Mouse (Mus musculus) forebrain, postnatal 0 days (tissue): Measurements from ENCODE around the gene Smim15. TPM values are rescaled to one million over a fixed set of nuclear protein-coding genes. Genes with fewer than 3 reads are reported as not detected.

Source experiments
- ATAC-seq: fragments of 200-750 bp; cut with Nextera tagmentation; 2 replicates; pipeline ENCODE4 v1.8.0; 2017; ENCODE audit warnings: mild to moderate bottlenecking, moderate library complexity
- DNase-seq: peaks from one replicate; pipeline ENCODE4 v3.0.0-alpha.2; 2015
- H3K27ac ChIP-seq: fragments of 300-500 bp; sonication (generic); 2 replicates; pipeline ENCODE4 v1.5.1; 2014; ENCODE audit warnings: low read depth, mild to moderate bottlenecking, antibody characterized with exemption, low read length, moderate library complexity, mixed read lengths
- H3K27me3 ChIP-seq: fragments of 300-500 bp; sonication (generic); 2 replicates; pipeline ENCODE4 v1.6.1; 2014; ENCODE audit warnings: mild to moderate bottlenecking, low read length, mixed read lengths; ENCODE audit not compliant: insufficient read depth
- H3K36me3 ChIP-seq: fragments of 300-500 bp; sonication (generic); 2 replicates; pipeline ENCODE4 v1.6.1; 2014; ENCODE audit warnings: mild to moderate bottlenecking, moderate library complexity; ENCODE audit not compliant: insufficient read depth
- H3K4me1 ChIP-seq: fragments of 300-500 bp; sonication (generic); 2 replicates; pipeline ENCODE4 v1.6.1; 2014; ENCODE audit warnings: antibody characterized with exemption; ENCODE audit not compliant: insufficient read depth
- H3K4me2 ChIP-seq: fragments of 300-500 bp; sonication (generic); 2 replicates; pipeline ENCODE4 v1.6.1; 2014; ENCODE audit warnings: low read depth, mild to moderate bottlenecking, moderate library complexity
- H3K4me3 ChIP-seq: fragments of 300-500 bp; sonication (generic); 2 replicates; pipeline ENCODE4 v1.5.1; 2014; ENCODE audit warnings: low read depth, low read length, mixed read lengths
- H3K9ac ChIP-seq: fragments of 300-500 bp; sonication (generic); 2 replicates; pipeline ENCODE4 v1.6.1; 2014; ENCODE audit warnings: mild to moderate bottlenecking
- H3K9me3 ChIP-seq: fragments of 300-500 bp; sonication (generic); 2 replicates; pipeline ENCODE4 v1.6.1; 2016; ENCODE audit warnings: low read length
- CTCF ChIP-seq: sonication (generic); IDR thresholded peaks from 2 replicates; pipeline ENCODE4 v1.5.1; 2016; ENCODE audit warnings: antibody characterized with exemption, control low read depth, low read depth
- WGBS: fragments of 180-500 bp; shearing (Covaris S2); extraction: QIAGEN DNeasy Blood & Tissue Kit; methylation state at CpG from one replicate; pipeline ENCODE4 v1.1.7; 2014; 5-methylcytosine and 5-hydroxymethylcytosine counted together
- polyA plus RNA-seq: library from polyadenylated mRNA; unstranded; fragments of >200 nt; fragmentation: Nextera tagmentation; extraction: Ambion mirVana; gene quantifications from 2 replicates; pipeline ENCODE4 v1.2.1, GENCODE M21; 2015
- total RNA-seq: library from RNA; depleted of rRNA; stranded (reverse); fragments of >200 nt; gene quantifications from 2 replicates; pipeline ENCODE4 v1.2.3, GENCODE M21; 2014

Gene Smim15
- total and polyA plus RNA-seq, 2 experiments from 2014 or later = 34.0 to 40.3 TPM

GRCm38 (mm10) chr13:108077476-108077875 is 33.2 kb downstream of the Smim15 start:
- no peak overlapping the region for H3K4me2 ChIP-seq
- WGBS = 58% methylated on average over 6 of the region's 6 CpGs
- no peak for ATAC-seq
- H3K4me1 ChIP-seq = 0 out of 2 replicates have a peak, but pooled peaks cover 3% of the 10 kb centered on the region
- no peaks in the 10 kb centered on the region for H3K9me3 ChIP-seq
- H3K27me3 ChIP-seq = no peaks in the 10 kb centered on the region
- no peak for TF ChIP-seq CTCF
- DNase-seq = peak; percentile 24
- H3K4me3 ChIP-seq = no peak overlapping the region
- H3K27ac ChIP-seq = no peak overlapping the region
- no peak overlapping the region for H3K9ac ChIP-seq
- H3K36me3 ChIP-seq = no peaks in the 10 kb centered on the region

- DNase-seq (no peak), ATAC-seq (no peak)
- Histone ChIP-seq H3K36me3 (no peaks in the 10 kb centered on the region), H3K4me1 (0 out of 2 replicates have a peak, but pooled peaks cover 3% of the 10 kb centered on the region), H3K4me3 (no peak overlapping the region), H3K27ac (no peak overlapping the region), H3K9me3 (no peaks in the 10 kb centered on the region), H3K9ac (no peak overlapping the region), H3K27me3 (no peaks in the 10 kb centered on the region), H3K4me2 (no peak overlapping the region)
- 63% methylated on average over 4 of the region's 4 CpGs for WGBS
- TF ChIP-seq CTCF = no peak
Measured at GRCm38 (mm10) chr13:108077901-108078300, 33.7 kb downstream of the Smim15 start.

GRCm38 (mm10) chr13:108084086-108084485 is 39.8 kb downstream of the Smim15 start:
- DNase-seq (no peak), ATAC-seq (no peak)
- 84% methylated on average over 4 of the region's 4 CpGs for WGBS
- Histone ChIP-seq H3K36me3 (no peaks in the 10 kb centered on the region), H3K4me2 (no peak overlapping the region), H3K9ac (no peak overlapping the region), H3K4me1 (no peaks in the 10 kb centered on the region), H3K9me3 (no peaks in the 10 kb centered on the region), H3K27ac (no peak overlapping the region), H3K27me3 (no peaks in the 10 kb centered on the region), H3K4me3 (no peak overlapping the region)
- TF ChIP-seq CTCF = no peak

GRCm38 (mm10) chr13:108086036-108086435 is 41.8 kb downstream of the Smim15 start:
- H3K4me1 ChIP-seq = no peaks in the 10 kb centered on the region
- 76% methylated on average over 5 of the region's 5 CpGs for WGBS

GRCm38 (mm10) chr13:108086724-108087123 is 42.5 kb downstream of the Smim15 start:
- Histone ChIP-seq H3K4me2 (no peak overlapping the region), H3K4me1 (no peaks in the 10 kb centered on the region), H3K27me3 (no peaks in the 10 kb centered on the region), H3K27ac (no peak overlapping the region), H3K9me3 (no peaks in the 10 kb centered on the region), H3K4me3 (no peak overlapping the region), H3K36me3 (no peaks in the 10 kb centered on the region), H3K9ac (no peak overlapping the region)
- ATAC-seq (no peak), DNase-seq (no peak)
- TF ChIP-seq CTCF = no peak
- 77% methylated on average over 4 of the region's 4 CpGs for WGBS

More at GRCm38 (mm10) chr13:108086036-108086435, 41.8 kb downstream of the Smim15 start:
- no peak overlapping the region for H3K27ac ChIP-seq
- DNase-seq (no peak), ATAC-seq (no peak; the same call in 1 of the 2 replicates)
- H3K27me3 ChIP-seq = no peaks in the 10 kb centered on the region
- TF ChIP-seq CTCF = no peak
- no peak overlapping the region for H3K9ac ChIP-seq
- H3K4me2 ChIP-seq = no peak overlapping the region
- no peak overlapping the region for H3K4me3 ChIP-seq
- no peaks in the 10 kb centered on the region for H3K36me3 ChIP-seq
- no peaks in the 10 kb centered on the region for H3K9me3 ChIP-seq

GRCm38 (mm10) chr13:108092290-108092689 is 48.0 kb downstream of the Smim15 start:
- DNase-seq = no peak
- Histone ChIP-seq H3K4me3 (no peak overlapping the region), H3K27ac (no peak overlapping the region), H3K4me1 (no peaks in the 10 kb centered on the region), H3K4me2 (no peak overlapping the region), H3K9ac (no peak overlapping the region), H3K36me3 (no peaks in the 10 kb centered on the region), H3K9me3 (no peaks in the 10 kb centered on the region), H3K27me3 (no peaks in the 10 kb centered on the region)
- no peak for TF ChIP-seq CTCF
- WGBS = 96% methylated on average over 7 of the region's 7 CpGs
- no peak for ATAC-seq

- Histone ChIP-seq H3K27me3 (no peaks in the 10 kb centered on the region), H3K9me3 (no peaks in the 10 kb centered on the region), H3K27ac (no peak overlapping the region), H3K4me1 (no peaks in the 10 kb centered on the region), H3K36me3 (no peaks in the 10 kb centered on the region), H3K9ac (no peak overlapping the region), H3K4me3 (no peak overlapping the region), H3K4me2 (no peak overlapping the region)
- WGBS = 93% methylated on average over 5 of the region's 5 CpGs
- ATAC-seq (no peak), DNase-seq (no peak)
- no peak for TF ChIP-seq CTCF
Measured at GRCm38 (mm10) chr13:108094681-108095080, 50.4 kb downstream of the Smim15 start.
